In genomic region chr11:116843261-116844233, GRCm38 (mm10) we compare ENCODE assay signal across 8 mouse cellular contexts. TPM values are rescaled to one million over a fixed set of nuclear protein-coding genes. Genes with fewer than 3 reads are reported as not detected.
DNase-seq lines count a peak whose midpoint lies in the region; ATAC-seq lines count a peak whose summit lies in the region.

Mettl23 (plus strand) TSS chr11:116843278.
Jmjd6 (minus strand) TSS chr11:116843449.

- H3K9me3 ChIP-seq in hindbrain, embryonic 16.5 days (ENCODE audit: control insufficient read depth, low read length) = no peaks in the 10 kb centered on the region

- peak within 1 kb of the TSS; percentile 61 for H3K4me2 ChIP-seq in hindbrain, embryonic 16.5 days (ENCODE audit: low read length)

- peak within 1 kb of the TSS; percentile 98 for H3K27ac ChIP-seq in hindbrain, embryonic 16.5 days (ENCODE audit: low read depth, low read length)
- peak within 1 kb of the TSS; percentile 80 for H3K27ac ChIP-seq in macrophage

- peaks cover 87% of the 10 kb centered on the region for H3K79me2 ChIP-seq in macrophage (ENCODE audit: inconsistent target)

- WGBS in hindbrain, embryonic 16.5 days = under 1% methylated on average over 72 of the region's 72 CpGs
- under 1% methylated on average over 69 of the region's 72 CpGs for WGBS in macrophage (ENCODE audit: missing documents)

- H3K4me1 ChIP-seq in hindbrain, embryonic 16.5 days (ENCODE audit: control insufficient read depth, insufficient read depth, low read depth, low read length) = peaks cover 32% of the 10 kb centered on the region

- H3K9ac ChIP-seq in hindbrain, embryonic 16.5 days (ENCODE audit: low read depth, low read length) = peak within 1 kb of the TSS; percentile 88

- no peaks in the 10 kb centered on the region for H3K27me3 ChIP-seq in hindbrain, embryonic 16.5 days (replicated peaks; ENCODE audit: control insufficient read depth, insufficient read depth, low read length)

- peak within 1 kb of the TSS; percentile 86 for H3K4me3 ChIP-seq in hindbrain, embryonic 16.5 days (ENCODE audit: low read length)
- H3K4me3 ChIP-seq in macrophage (ENCODE audit: inconsistent target) = peak within 1 kb of the TSS; percentile 82

- ATAC-seq in hindbrain, embryonic 16.5 days = peak; percentile 97

- DNase-seq in WW6 (ENCODE audit: low read depth, low spot score) = peak; percentile 99
- peak; percentile 91 to 95 for DNase-seq in cerebellum, postnatal 4 days (ENCODE audit: low spot score in 2 of 2)
- peak; percentile 98 for DNase-seq in gastrocnemius, adult 18-20 months (ENCODE audit: low spot score)
- peak; percentile 97 to 98 for DNase-seq in left cerebral cortex, adult 18-20 months (ENCODE audit: low spot score in 2 of 2)
- peak; percentile 99 for DNase-seq in right cerebral cortex, adult 18-20 months
- peak; percentile 92 for DNase-seq in urinary bladder, postnatal 10 days (ENCODE audit: low spot score)

- H3K36me3 ChIP-seq in hindbrain, embryonic 16.5 days (ENCODE audit: control insufficient read depth, insufficient read depth, low read length) = peaks cover 15% of the 10 kb centered on the region
- peaks cover 35% of the 10 kb centered on the region for H3K36me3 ChIP-seq in macrophage (ENCODE audit: inconsistent target)

RNA-seq across cellular contexts. Expression of gene Mettl23, which starts in this region (rescaled TPM):
- total RNA-seq in gastrocnemius, adult 18-20 months (2021) = 10 to 100 TPM; 40.1 to 41.4 TPM
- polyA plus RNA-seq in hindbrain, embryonic 16.5 days (2015; fragmentation: Nextera tagmentation; extraction: Ambion mirVana) = 62.6 and 62.8 TPM in 2 replicates
- 10 to 100 TPM; 23.8 to 25.8 TPM for total RNA-seq in left cerebral cortex, adult 18-20 months (2021)
- total RNA-seq in macrophage (2018; cell fraction: chromatin; rRNA removed) = 10 to 100 TPM in 10 of 26 experiments, 1 to 10 TPM in 16; 1.5 to 20.7 (median 6.8) TPM
- 10 to 100 TPM; 10.5 to 17.5 (median 13.8) TPM for total RNA-seq in macrophage (2018; cell fraction: cytosol; rRNA removed)
- 10 to 100 TPM in 11 of 26 experiments, 1 to 10 TPM in 15; 2.5 to 24.4 (median 8.3) TPM for total RNA-seq in macrophage (2018; cell fraction: nucleus; rRNA removed)
- polyA plus RNA-seq in macrophage (2018) = 12.5 to 17.0 TPM (median 16.0 TPM) in 3 replicates

RNA-seq across cellular contexts. Expression of gene Jmjd6, which starts in this region (rescaled TPM):
- 10 to 100 TPM; 18.4 to 28.1 TPM for total RNA-seq in gastrocnemius, adult 18-20 months (2021)
- 67.2 and 70.2 TPM in 2 replicates for polyA plus RNA-seq in hindbrain, embryonic 16.5 days (2015; fragmentation: Nextera tagmentation; extraction: Ambion mirVana)
- total RNA-seq in left cerebral cortex, adult 18-20 months (2021) = 10 to 100 TPM; 28.3 to 31.3 TPM
- total RNA-seq in macrophage (2018; cell fraction: chromatin; rRNA removed) = 10 to 100 TPM in 25 of 26 experiments, 1 to 10 TPM in 1; 8.9 to 67.5 (median 36.3) TPM
- 10 to 100 TPM; 11.3 to 25.6 (median 19.8) TPM for total RNA-seq in macrophage (2018; cell fraction: cytosol; rRNA removed)
- total RNA-seq in macrophage (2018; cell fraction: nucleus; rRNA removed) = 10 to 100 TPM; 13.7 to 59.6 (median 24.8) TPM
- 19.8 to 25.1 TPM (median 21.8 TPM) in 3 replicates for polyA plus RNA-seq in macrophage (2018)

Comparison
In these comparisons a context has a peak if more than half of its experiments do, and no peak if none do; other contexts are left out.
1. Peak in every context shown above with its lines: DNase-seq, ATAC-seq, H3K4me3 ChIP-seq and H3K27ac ChIP-seq.